Mouse (Mus musculus): ENCODE results near the gene Tatdn3.
A peak's percentile ranks its signal among the peaks of the same experiment; 100 is the strongest.
"Not testable (repeated sequence)": the region's sequence is repeated elsewhere in the genome, so short reads cannot be mapped to it uniquely, and the experiment has no call there.

Tatdn3 gene

GRCm38 (mm10) chr1:191035649-191036048, 27.1 kb downstream of the Tatdn3 start:
- DNase-seq (ENCODE audit: low spot score): no peak

- DNase-seq (ENCODE audit: low spot score): not testable (repeated sequence)
Observed at GRCm38 (mm10) chr1:191030922-191031425, 31.8 kb downstream of the Tatdn3 start.

- no peak for DNase-seq (ENCODE audit: low spot score)
Observed at GRCm38 (mm10) chr1:191030182-191030581, 32.5 kb downstream of the Tatdn3 start.

- DNase-seq (ENCODE audit: low spot score): peak; percentile 98
Observed at GRCm38 (mm10) chr1:191026021-191026713, 36.6 kb downstream of the Tatdn3 start, which contains the start of gene Flvcr1. Flvcr1 (minus strand) TSS chr1:191026158.

- DNase-seq (ENCODE audit: low spot score): peak; percentile 15
Observed at GRCm38 (mm10) chr1:191025016-191026012, 37.4 kb downstream of the Tatdn3 start.

- not testable (repeated sequence) for DNase-seq (ENCODE audit: low spot score)
Observed at GRCm38 (mm10) chr1:191023806-191024205, 38.9 kb downstream of the Tatdn3 start.

- DNase-seq (ENCODE audit: low spot score): no peak
Observed at GRCm38 (mm10) chr1:191023140-191023539, 39.6 kb downstream of the Tatdn3 start.

- DNase-seq (ENCODE audit: low spot score): no peak
Observed at GRCm38 (mm10) chr1:191021016-191021415, 41.7 kb downstream of the Tatdn3 start.

GRCm38 (mm10) chr1:191020217-191020924, 42.4 kb downstream of the Tatdn3 start:
- no peak for DNase-seq (ENCODE audit: low spot score)

- DNase-seq (ENCODE audit: low spot score): no peak
Observed at GRCm38 (mm10) chr1:191019803-191020202, 42.9 kb downstream of the Tatdn3 start.

- DNase-seq (ENCODE audit: low spot score): no peak
Observed at GRCm38 (mm10) chr1:191014271-191014670, 48.5 kb downstream of the Tatdn3 start.

GRCm38 (mm10) chr1:191008707-191009106, 54.0 kb downstream of the Tatdn3 start:
- no peak for DNase-seq (ENCODE audit: low spot score)

GRCm38 (mm10) chr1:191002201-191002600, 60.5 kb downstream of the Tatdn3 start:
- no peak for DNase-seq (ENCODE audit: low spot score)

GRCm38 (mm10) chr1:191000686-191001085, 62.0 kb downstream of the Tatdn3 start:
- no peak for DNase-seq (ENCODE audit: low spot score)

- DNase-seq (ENCODE audit: low spot score): no peak
Observed at GRCm38 (mm10) chr1:190998027-190998426, 64.7 kb downstream of the Tatdn3 start.

- no peak for DNase-seq (ENCODE audit: low spot score)
Observed at GRCm38 (mm10) chr1:190996346-190996877, 66.3 kb downstream of the Tatdn3 start.
